Mouse (Mus musculus): ENCODE data around the gene Atf5. TPM values are rescaled to one million over a fixed set of nuclear protein-coding genes. Genes with fewer than 3 reads are reported as not detected.

Gene Atf5
- polyA plus RNA-seq, 1 experiment from 2014 or later: 1.9 TPM

GRCm38 (mm10) chr7:44846804-44847203, 30.3 kb upstream of the Atf5 start:
- Histone ChIP-seq H3K4me2 (replicated peaks; ENCODE audit: low read depth, low read length) (no peak overlapping the region), H3K27me3 (ENCODE audit: control insufficient read depth, insufficient read depth, low read length) (no peaks in the 10 kb centered on the region), H3K4me3 (ENCODE audit: low read depth, low read length) (no peak overlapping the region), H3K4me1 (replicated peaks; ENCODE audit: control insufficient read depth, insufficient read depth, low read length) (no peaks in the 10 kb centered on the region; the same call in 1 of the 2 replicates), H3K9ac (ENCODE audit: low read depth, low read length) (no peak overlapping the region), H3K27ac (ENCODE audit: low read depth, low read length) (no peak overlapping the region), H3K36me3 (ENCODE audit: control insufficient read depth, insufficient read depth, low read length) (peaks cover 11% of the 10 kb centered on the region), H3K9me3 (ENCODE audit: control insufficient read depth, low read length) (no peaks in the 10 kb centered on the region)
- no peak for ATAC-seq (ENCODE audit: low FRiP score)
- WGBS: 90% methylated on average over 7 of the region's 7 CpGs
- DNase-seq (ENCODE audit: low spot score): no peak

- H3K4me2 ChIP-seq (replicated peaks; ENCODE audit: low read depth, low read length): no peak overlapping the region
- DNase-seq (ENCODE audit: low spot score) (no peak), ATAC-seq (ENCODE audit: low FRiP score) (no peak)
- 96% methylated on average over 10 of the region's 10 CpGs for WGBS
- H3K9ac ChIP-seq (ENCODE audit: low read depth, low read length): no peak overlapping the region
- H3K36me3 ChIP-seq (ENCODE audit: control insufficient read depth, insufficient read depth, low read length): peaks cover 11% of the 10 kb centered on the region
- H3K9me3 ChIP-seq (ENCODE audit: control insufficient read depth, low read length): no peaks in the 10 kb centered on the region
- peaks cover 8% of the 10 kb centered on the region for H3K27me3 ChIP-seq (ENCODE audit: control insufficient read depth, insufficient read depth, low read length)
- H3K4me1 ChIP-seq (replicated peaks; ENCODE audit: control insufficient read depth, insufficient read depth, low read length): peaks cover 2% of the 10 kb centered on the region
- H3K4me3 ChIP-seq (ENCODE audit: low read depth, low read length): no peak overlapping the region
- H3K27ac ChIP-seq (ENCODE audit: low read depth, low read length): no peak overlapping the region
These were observed 28.5 kb upstream of the Atf5 start for GRCm38 (mm10) chr7:44845006-44845405.

- H3K4me2 ChIP-seq (replicated peaks; ENCODE audit: low read depth, low read length): no peak overlapping the region
- peaks cover 20% of the 10 kb centered on the region for H3K27me3 ChIP-seq (ENCODE audit: control insufficient read depth, insufficient read depth, low read length)
- peaks cover 10% of the 10 kb centered on the region for H3K4me1 ChIP-seq (replicated peaks; ENCODE audit: control insufficient read depth, insufficient read depth, low read length)
- no peak overlapping the region for H3K4me3 ChIP-seq (ENCODE audit: low read depth, low read length)
- no peak overlapping the region for H3K27ac ChIP-seq (ENCODE audit: low read depth, low read length)
- peaks cover 11% of the 10 kb centered on the region for H3K36me3 ChIP-seq (ENCODE audit: control insufficient read depth, insufficient read depth, low read length)
- DNase-seq (ENCODE audit: low spot score) (no peak), ATAC-seq (ENCODE audit: low FRiP score) (no peak)
- H3K9ac ChIP-seq (ENCODE audit: low read depth, low read length): 0 out of 2 replicates have a peak overlapping the region, but pooled peaks have one; percentile 11
- WGBS: 89% methylated on average over 8 of the region's 8 CpGs
- H3K9me3 ChIP-seq (ENCODE audit: control insufficient read depth, low read length): no peaks in the 10 kb centered on the region
These were observed 25.5 kb upstream of the Atf5 start for GRCm38 (mm10) chr7:44841825-44842463.

- 65% methylated on average over 14 of the region's 14 CpGs for WGBS
- DNase-seq (ENCODE audit: low spot score) (no peak), ATAC-seq (ENCODE audit: low FRiP score) (no peak)
- Histone ChIP-seq H3K4me1 (replicated peaks; ENCODE audit: control insufficient read depth, insufficient read depth, low read length) (peaks cover 10% of the 10 kb centered on the region), H3K27me3 (ENCODE audit: control insufficient read depth, insufficient read depth, low read length) (peaks cover 20% of the 10 kb centered on the region), H3K9ac (ENCODE audit: low read depth, low read length) (no peak overlapping the region), H3K36me3 (ENCODE audit: control insufficient read depth, insufficient read depth, low read length) (peaks cover 11% of the 10 kb centered on the region), H3K4me3 (ENCODE audit: low read depth, low read length) (no peak overlapping the region), H3K27ac (ENCODE audit: low read depth, low read length) (no peak overlapping the region), H3K4me2 (replicated peaks; ENCODE audit: low read depth, low read length) (peak overlapping the region; percentile 49; the same call in 1 of the 2 replicates), H3K9me3 (ENCODE audit: control insufficient read depth, low read length) (no peaks in the 10 kb centered on the region)
These were observed 24.0 kb upstream of the Atf5 start for GRCm38 (mm10) chr7:44840426-44840825.

- 3% methylated on average over 56 of the region's 58 CpGs for WGBS
- Histone ChIP-seq H3K4me2 (replicated peaks; ENCODE audit: low read depth, low read length) (peak overlapping the region; percentile 49), H3K27me3 (ENCODE audit: control insufficient read depth, insufficient read depth, low read length) (peaks cover 20% of the 10 kb centered on the region), H3K4me1 (replicated peaks; ENCODE audit: control insufficient read depth, insufficient read depth, low read length) (peaks cover 10% of the 10 kb centered on the region), H3K4me3 (ENCODE audit: low read depth, low read length) (peak overlapping the region; percentile 23), H3K27ac (ENCODE audit: low read depth, low read length) (no peak overlapping the region), H3K9me3 (ENCODE audit: control insufficient read depth, low read length) (no peaks in the 10 kb centered on the region), H3K9ac (ENCODE audit: low read depth, low read length) (peak overlapping the region; percentile 42; the same call in 1 of the 2 replicates), H3K36me3 (ENCODE audit: control insufficient read depth, insufficient read depth, low read length) (peaks cover 7% of the 10 kb centered on the region)
- peak; percentile 48 for ATAC-seq (ENCODE audit: low FRiP score)
- DNase-seq (ENCODE audit: low spot score): peak; percentile 57
These were observed 23.2 kb upstream of the Atf5 start for GRCm38 (mm10) chr7:44839491-44840191.

- Histone ChIP-seq H3K4me1 (replicated peaks; ENCODE audit: control insufficient read depth, insufficient read depth, low read length) (peaks cover 10% of the 10 kb centered on the region), H3K27me3 (ENCODE audit: control insufficient read depth, insufficient read depth, low read length) (peaks cover 20% of the 10 kb centered on the region), H3K27ac (ENCODE audit: low read depth, low read length) (no peak overlapping the region), H3K36me3 (ENCODE audit: control insufficient read depth, insufficient read depth, low read length) (peaks cover 5% of the 10 kb centered on the region), H3K4me2 (replicated peaks; ENCODE audit: low read depth, low read length) (peak overlapping the region; percentile 49), H3K9ac (ENCODE audit: low read depth, low read length) (0 out of 2 replicates have a peak overlapping the region, but pooled peaks have one; percentile 29), H3K4me3 (ENCODE audit: low read depth, low read length) (peak overlapping the region; percentile 23), H3K9me3 (ENCODE audit: control insufficient read depth, low read length) (no peaks in the 10 kb centered on the region)
- DNase-seq (ENCODE audit: low spot score): no peak
- 33% methylated on average over 11 of the region's 11 CpGs for WGBS
- no peak; the same call in 1 of the 2 replicates for ATAC-seq (ENCODE audit: low FRiP score)
These were observed 22.7 kb upstream of the Atf5 start for GRCm38 (mm10) chr7:44839171-44839490.

- WGBS: 91% methylated on average over 6 of the region's 6 CpGs
- DNase-seq (ENCODE audit: low spot score): no peak
- Histone ChIP-seq H3K9ac (ENCODE audit: low read depth, low read length) (no peak overlapping the region), H3K4me3 (ENCODE audit: low read depth, low read length) (no peak overlapping the region), H3K27ac (ENCODE audit: low read depth, low read length) (no peak overlapping the region), H3K4me1 (replicated peaks; ENCODE audit: control insufficient read depth, insufficient read depth, low read length) (peaks cover 10% of the 10 kb centered on the region), H3K9me3 (ENCODE audit: control insufficient read depth, low read length) (no peaks in the 10 kb centered on the region), H3K36me3 (ENCODE audit: control insufficient read depth, insufficient read depth, low read length) (0 out of 2 replicates have a peak, but pooled peaks cover 2% of the 10 kb centered on the region), H3K4me2 (replicated peaks; ENCODE audit: low read depth, low read length) (no peak overlapping the region), H3K27me3 (ENCODE audit: control insufficient read depth, insufficient read depth, low read length) (peaks cover 20% of the 10 kb centered on the region)
- no peak for ATAC-seq (ENCODE audit: low FRiP score)
These were observed 21.6 kb upstream of the Atf5 start for GRCm38 (mm10) chr7:44838073-44838472.

- no peak overlapping the region for H3K9ac ChIP-seq (ENCODE audit: low read depth, low read length)
- H3K4me3 ChIP-seq (ENCODE audit: low read depth, low read length): no peak overlapping the region
- WGBS: 86% methylated on average over 9 of the region's 9 CpGs
- no peak overlapping the region for H3K27ac ChIP-seq (ENCODE audit: low read depth, low read length)
- ATAC-seq (ENCODE audit: low FRiP score) (no peak), DNase-seq (ENCODE audit: low spot score) (no peak)
- peaks cover 20% of the 10 kb centered on the region for H3K27me3 ChIP-seq (ENCODE audit: control insufficient read depth, insufficient read depth, low read length)
- H3K9me3 ChIP-seq (ENCODE audit: control insufficient read depth, low read length): no peaks in the 10 kb centered on the region
- no peak overlapping the region for H3K4me2 ChIP-seq (replicated peaks; ENCODE audit: low read depth, low read length)
- H3K4me1 ChIP-seq (replicated peaks; ENCODE audit: control insufficient read depth, insufficient read depth, low read length): peaks cover 10% of the 10 kb centered on the region
- no peaks in the 10 kb centered on the region for H3K36me3 ChIP-seq (ENCODE audit: control insufficient read depth, insufficient read depth, low read length)
These were observed 20.1 kb upstream of the Atf5 start for GRCm38 (mm10) chr7:44836423-44837053.
